Mouse (Mus musculus) G1E (cell line): ENCODE data around the gene Atl2. TPM values are rescaled to one million over a fixed set of nuclear protein-coding genes. Genes with fewer than 3 reads are reported as not detected.

Experiments used
- ATAC-seq: 2 replicates; pipeline ENCODE4 v1.8.0; 2016; ENCODE audit warnings: mild to moderate bottlenecking; ENCODE audit not compliant: insufficient number of reproducible peaks, poor library complexity, low FRiP score, severe bottlenecking; ENCODE audit errors: extremely low read depth
- DNase-seq: peaks from one replicate; pipeline ENCODE4 v3.0.0; 2012; ENCODE audit warnings: low spot score
- H3K27me3 ChIP-seq: 2 replicates; pipeline ENCODE4 v1.6.1; 2012; ENCODE audit warnings: mild to moderate bottlenecking, low read length, inconsistent platforms; ENCODE audit not compliant: insufficient read depth
- H3K36me3 ChIP-seq: replicated peaks from 2 replicates; pipeline ENCODE3; 2012; ENCODE audit warnings: mild to moderate bottlenecking, inconsistent platforms
- H3K4me1 ChIP-seq: 2 replicates; pipeline ENCODE4 v1.6.1; 2012; ENCODE audit warnings: low read depth, low read length, inconsistent platforms, mixed read lengths; ENCODE audit not compliant: insufficient read depth
- H3K4me3 ChIP-seq: 2 replicates; pipeline ENCODE4 v1.5.1; 2012; ENCODE audit warnings: low read depth, mild to moderate bottlenecking, inconsistent platforms, low read length, moderate library complexity, mixed read lengths
- H3K9me3 ChIP-seq: replicated peaks from 2 replicates; pipeline ENCODE4 v1.6.1; 2012; ENCODE audit warnings: inconsistent platforms
- CTCF ChIP-seq: IDR thresholded peaks from 2 replicates; pipeline ENCODE4 v1.5.1; 2012; ENCODE audit warnings: low read depth, low read length, inconsistent platforms, mixed read lengths
- GATA1 ChIP-seq: IDR thresholded peaks from 2 replicates; pipeline ENCODE4 v1.6.1; 2012; ENCODE audit warnings: borderline replicate concordance, low read length, inconsistent platforms, mixed read lengths
- GATA2 ChIP-seq: IDR thresholded peaks from 2 replicates; pipeline ENCODE4 v1.6.1; 2012; ENCODE audit warnings: low read depth, low read length, inconsistent platforms, borderline replicate concordance
- POLR2AphosphoS5 ChIP-seq: IDR thresholded peaks from 2 replicates; pipeline ENCODE4 v1.6.1; 2012; ENCODE audit warnings: low read depth, low read length, inconsistent platforms; ENCODE audit not compliant: insufficient replicate concordance
- TAL1 ChIP-seq: conservative IDR thresholded peaks from 2 replicates; pipeline ENCODE4 v1.6.1; 2012; ENCODE audit warnings: low read depth, low read length, inconsistent platforms, mixed read lengths
- polyA plus RNA-seq: library from polyadenylated mRNA; stranded (reverse); fragments of >175 nt; gene quantifications from 2 replicates; pipeline ENCODE4 v1.2.3, GENCODE M21; 2012
- total RNA-seq, 2 experiments: library from RNA; stranded (forward) in 1 of 2; stranded (reverse) in 1 of 2; fragments of 200-1000 nt in 1 of 2; fragments of >200 nt in 1 of 2; fragmentation: Nextera tagmentation in 1 of 2; gene quantifications; 2 replicates each; pipeline ENCODE4 v1.2.3; 2014 to 2017

Gene Atl2
- total and polyA plus RNA-seq, 3 experiments, result 4.7 to 93.3 (median 71.5) TPM

DNA sequence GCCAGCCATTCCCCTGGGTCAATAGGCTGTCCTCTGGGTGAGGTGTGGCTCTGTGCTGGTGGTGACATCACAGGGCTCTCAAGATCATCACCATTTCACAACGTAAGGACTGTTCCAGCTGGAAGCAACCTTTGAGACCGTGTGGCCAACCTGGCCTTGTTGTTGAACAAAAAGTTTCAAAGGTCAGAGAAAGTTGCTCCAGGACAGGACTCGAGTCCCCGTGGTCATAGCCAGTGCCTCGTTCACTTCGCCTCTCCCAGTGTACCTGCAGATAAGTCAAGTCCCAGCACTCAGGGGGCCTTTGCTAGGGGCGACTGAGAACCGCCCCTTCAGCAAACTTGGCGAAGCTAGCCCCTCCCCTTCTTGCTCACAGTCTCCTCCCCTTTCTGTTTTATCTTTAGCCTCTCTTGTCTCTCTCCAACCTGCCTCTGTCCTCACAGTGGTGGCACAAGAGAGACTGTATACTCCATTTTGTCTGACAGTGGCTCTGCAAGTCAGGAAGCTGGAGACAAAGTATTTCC is 22.6 kb upstream of the Atl2 start:
- H3K36me3 ChIP-seq, result no peaks in the 10 kb centered on the region
- peak overlapping the region; percentile 17; the same call in 1 of the 2 replicates for H3K4me3 ChIP-seq
- ATAC-seq (peak; percentile 71; the same call in 1 of the 2 replicates), DNase-seq (no peak)
- H3K4me1 ChIP-seq, result peaks cover 27% of the 10 kb centered on the region
- H3K9me3 ChIP-seq, result no peaks in the 10 kb centered on the region
- TF ChIP-seq GATA1, result no peak
- TF ChIP-seq CTCF, result no peak
- TF ChIP-seq GATA2, result no peak
- no peak for TF ChIP-seq POLR2AphosphoS5
- TF ChIP-seq TAL1, result no peak
- peaks cover 6% of the 10 kb centered on the region for H3K27me3 ChIP-seq

DNA sequence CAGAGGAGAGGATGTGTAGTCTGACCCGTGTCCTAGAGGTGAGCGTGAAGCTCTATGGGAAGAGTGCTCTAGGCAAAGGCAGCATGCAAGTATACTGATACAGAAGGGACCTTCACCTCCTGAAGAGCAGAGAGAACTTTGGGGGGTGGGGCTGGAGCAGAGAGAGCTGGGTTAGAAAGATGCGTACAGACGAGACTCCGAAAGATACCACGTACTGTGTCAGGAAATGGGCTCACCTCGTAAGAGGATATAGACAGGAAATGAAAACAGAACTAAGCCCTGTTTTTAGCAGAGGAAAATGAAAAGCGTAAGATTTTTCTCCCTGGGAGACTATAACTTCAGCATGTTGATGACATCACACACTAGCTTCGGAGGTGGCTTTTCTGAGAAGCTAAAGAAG is 21.1 kb upstream of the Atl2 start:
- H3K36me3 ChIP-seq, result no peaks in the 10 kb centered on the region
- no peaks in the 10 kb centered on the region for H3K9me3 ChIP-seq
- no peak for ATAC-seq
- H3K4me3 ChIP-seq, result no peak overlapping the region
- no peak for TF ChIP-seq TAL1
- TF ChIP-seq CTCF, result no peak
- TF ChIP-seq GATA2, result no peak
- no peak for TF ChIP-seq GATA1
- no peak for DNase-seq
- peaks cover 3% of the 10 kb centered on the region; the same call in 1 of the 2 replicates for H3K27me3 ChIP-seq
- H3K4me1 ChIP-seq, result peaks cover 27% of the 10 kb centered on the region

DNA sequence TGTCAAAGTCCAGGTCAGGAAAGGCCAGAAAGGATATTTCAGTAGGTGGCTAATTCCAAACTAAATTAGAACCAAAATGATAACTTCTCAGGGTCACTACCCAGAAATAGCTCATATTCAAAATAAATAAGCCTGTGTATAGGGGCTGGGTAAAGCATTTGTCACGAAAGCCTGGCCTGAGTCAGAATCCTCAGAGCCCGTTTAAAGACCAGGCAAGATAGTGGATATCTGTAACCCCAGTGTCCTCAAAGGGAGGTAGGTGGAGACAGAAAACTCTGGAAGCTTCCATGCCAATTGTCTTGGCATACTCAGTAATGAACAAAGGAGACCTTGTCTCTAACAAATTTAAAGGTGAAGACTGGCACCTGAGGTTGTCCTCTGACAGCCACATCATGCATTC is 16.3 kb upstream of the Atl2 start:
- H3K4me3 ChIP-seq, result no peak overlapping the region
- ATAC-seq (no peak), DNase-seq (no peak)
- no peaks in the 10 kb centered on the region for H3K36me3 ChIP-seq
- no peak for TF ChIP-seq GATA2
- TF ChIP-seq CTCF, result no peak
- no peak for TF ChIP-seq POLR2AphosphoS5
- TF ChIP-seq TAL1, result no peak
- TF ChIP-seq GATA1, result no peak
- peaks cover 3% of the 10 kb centered on the region; the same call in 1 of the 2 replicates for H3K27me3 ChIP-seq
- H3K9me3 ChIP-seq, result no peaks in the 10 kb centered on the region
- H3K4me1 ChIP-seq, result peaks cover 15% of the 10 kb centered on the region

DNA sequence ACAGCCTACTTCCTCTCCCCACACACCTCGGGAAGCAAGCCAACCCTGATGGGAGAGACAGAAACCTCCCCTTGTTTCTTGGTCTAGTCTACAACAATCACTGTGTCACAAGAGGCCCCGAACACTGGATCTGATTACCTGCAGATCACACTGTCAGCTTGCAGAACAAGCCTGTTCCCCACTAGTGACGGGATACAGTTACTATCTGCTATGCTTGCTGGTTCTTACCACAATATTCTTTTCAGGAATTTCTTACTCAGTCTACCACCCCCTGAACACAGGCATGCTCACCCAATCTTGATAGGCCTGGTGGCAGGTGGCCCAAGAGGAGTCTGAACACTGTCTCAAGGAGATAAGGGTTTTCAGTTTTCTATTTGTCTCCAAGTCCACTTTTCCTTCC is 15.8 kb upstream of the Atl2 start:
- TF ChIP-seq CTCF (no peak), GATA2 (no peak), GATA1 (no peak), POLR2AphosphoS5 (no peak), TAL1 (no peak)
- ATAC-seq (peak; percentile 34), DNase-seq (no peak)
- H3K4me3 ChIP-seq, result no peak overlapping the region
- H3K36me3 ChIP-seq, result no peaks in the 10 kb centered on the region
- H3K9me3 ChIP-seq, result no peaks in the 10 kb centered on the region
- peaks cover 12% of the 10 kb centered on the region for H3K4me1 ChIP-seq
- H3K27me3 ChIP-seq, result peaks cover 3% of the 10 kb centered on the region; the same call in 1 of the 2 replicates

DNA sequence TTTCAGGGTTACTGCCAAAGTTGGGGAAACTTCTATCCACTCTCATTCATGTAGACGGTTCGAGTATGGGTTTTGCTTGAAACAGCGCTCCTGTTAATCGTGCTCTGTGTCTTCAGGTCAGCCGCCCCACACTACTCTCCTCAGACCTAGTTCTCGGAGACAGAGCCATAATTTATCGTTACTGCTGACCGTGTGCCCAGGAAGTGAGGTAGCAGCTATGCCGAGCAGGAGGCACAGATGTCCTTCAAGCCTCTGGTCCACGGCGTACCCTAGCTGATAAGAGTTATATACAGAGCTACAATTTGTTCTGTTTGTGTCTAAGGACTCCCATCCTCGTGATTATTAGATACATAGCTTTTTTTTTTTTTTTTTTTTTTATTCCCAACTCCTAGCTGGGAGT is 13.6 kb upstream of the Atl2 start:
- no peak for TF ChIP-seq GATA1
- TF ChIP-seq POLR2AphosphoS5, result no peak
- no peak for TF ChIP-seq TAL1
- TF ChIP-seq CTCF, result no peak
- no peak for TF ChIP-seq GATA2
- Histone ChIP-seq H3K36me3 (no peaks in the 10 kb centered on the region), H3K4me3 (no peak overlapping the region), H3K9me3 (no peaks in the 10 kb centered on the region), H3K27me3 (0 out of 2 replicates have a peak, but pooled peaks cover 3% of the 10 kb centered on the region), H3K4me1 (peaks cover 8% of the 10 kb centered on the region; the same call in 1 of the 2 replicates)
- DNase-seq (no peak), ATAC-seq (no peak)

DNA sequence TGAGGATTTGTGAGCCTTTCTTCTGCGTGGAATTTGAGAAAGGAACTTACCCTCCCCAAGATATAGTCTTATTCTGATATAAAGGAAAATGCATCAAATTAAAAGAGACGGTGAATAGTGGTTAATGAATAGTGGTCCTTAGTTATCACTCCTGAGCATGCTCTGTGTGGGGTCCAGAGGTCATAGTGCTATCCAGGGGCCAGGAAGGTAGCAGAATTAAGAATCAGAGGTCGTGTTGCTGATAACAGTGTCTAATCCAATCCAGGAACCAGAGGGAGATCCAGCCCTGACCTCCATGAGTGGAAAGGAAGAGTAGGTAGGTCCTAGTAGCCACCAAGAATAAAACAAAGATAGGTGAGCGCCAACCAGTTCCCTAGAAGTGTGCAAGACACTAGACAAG is 11.8 kb upstream of the Atl2 start:
- Histone ChIP-seq H3K27me3 (0 out of 2 replicates have a peak, but pooled peaks cover 3% of the 10 kb centered on the region), H3K9me3 (no peaks in the 10 kb centered on the region), H3K4me1 (peaks cover 6% of the 10 kb centered on the region; the same call in 1 of the 2 replicates), H3K4me3 (no peak overlapping the region), H3K36me3 (no peaks in the 10 kb centered on the region)
- ATAC-seq, result no peak
- no peak for DNase-seq
- TF ChIP-seq GATA2, result no peak
- TF ChIP-seq GATA1, result no peak
- TF ChIP-seq POLR2AphosphoS5, result no peak
- TF ChIP-seq CTCF, result no peak
- no peak for TF ChIP-seq TAL1
